Mouse (Mus musculus) stomach, embryonic 16.5 days (tissue): Measurements from ENCODE around the gene Fxyd1. TPM values are rescaled to one million over a fixed set of nuclear protein-coding genes. Genes with fewer than 3 reads are reported as not detected.

Experiments
- ATAC-seq: fragments of 200-750 bp; cut with Nextera tagmentation; 2 replicates; pipeline ENCODE4 v1.8.0; 2017; ENCODE audit warnings: moderate number of reproducible peaks, moderate TSS enrichment; ENCODE audit not compliant: insufficient read depth, low FRiP score
- H3K27ac ChIP-seq: fragments of 300-500 bp; sonication (generic); 2 replicates; pipeline ENCODE4 v1.5.1; 2014; ENCODE audit warnings: low read length
- H3K27me3 ChIP-seq: fragments of 300-500 bp; sonication (generic); 2 replicates; pipeline ENCODE4 v1.6.1; 2014; ENCODE audit warnings: low read length, control low read depth, mixed read lengths; ENCODE audit not compliant: control insufficient read depth, insufficient read depth
- H3K36me3 ChIP-seq: fragments of 300-500 bp; sonication (generic); 2 replicates; pipeline ENCODE4 v1.6.1; 2014; ENCODE audit warnings: low read length; ENCODE audit not compliant: control insufficient read depth, insufficient read depth
- H3K4me1 ChIP-seq: fragments of 300-500 bp; sonication (generic); 2 replicates; pipeline ENCODE4 v1.6.1; 2014; ENCODE audit warnings: low read length, control low read depth, mixed read lengths; ENCODE audit not compliant: control insufficient read depth, insufficient read depth
- H3K4me2 ChIP-seq: fragments of 300-500 bp; sonication (generic); 2 replicates; pipeline ENCODE4 v1.6.1; 2014; ENCODE audit warnings: low read depth, low read length, mixed read lengths
- H3K4me3 ChIP-seq: fragments of 300-500 bp; sonication (generic); replicated peaks from 2 replicates; pipeline ENCODE4 v1.5.1; 2014; ENCODE audit warnings: mild to moderate bottlenecking, low read length
- H3K9ac ChIP-seq: fragments of 300-500 bp; sonication (generic); 2 replicates; pipeline ENCODE4 v1.6.1; 2014; ENCODE audit warnings: low read length
- H3K9me3 ChIP-seq: fragments of 300-500 bp; sonication (generic); replicated peaks from 2 replicates; pipeline ENCODE4 v1.6.1; 2016; ENCODE audit warnings: low read length, control low read depth; ENCODE audit not compliant: control insufficient read depth
- WGBS: fragments of 180-500 bp; shearing (Covaris S2); extraction: QIAGEN DNeasy Blood & Tissue Kit; methylation state at CpG from one replicate; pipeline ENCODE4 v1.1.7; 2014; 5-methylcytosine and 5-hydroxymethylcytosine counted together
- polyA plus RNA-seq: library from polyadenylated mRNA; unstranded; fragments of >200 nt; fragmentation: Nextera tagmentation; extraction: Ambion mirVana; gene quantifications from 2 replicates; pipeline ENCODE4 v1.2.1, GENCODE M21; 2015

Fxyd1 gene
- polyA plus RNA-seq, 1 experiment from 2014 or later, result 129 TPM

DNA sequence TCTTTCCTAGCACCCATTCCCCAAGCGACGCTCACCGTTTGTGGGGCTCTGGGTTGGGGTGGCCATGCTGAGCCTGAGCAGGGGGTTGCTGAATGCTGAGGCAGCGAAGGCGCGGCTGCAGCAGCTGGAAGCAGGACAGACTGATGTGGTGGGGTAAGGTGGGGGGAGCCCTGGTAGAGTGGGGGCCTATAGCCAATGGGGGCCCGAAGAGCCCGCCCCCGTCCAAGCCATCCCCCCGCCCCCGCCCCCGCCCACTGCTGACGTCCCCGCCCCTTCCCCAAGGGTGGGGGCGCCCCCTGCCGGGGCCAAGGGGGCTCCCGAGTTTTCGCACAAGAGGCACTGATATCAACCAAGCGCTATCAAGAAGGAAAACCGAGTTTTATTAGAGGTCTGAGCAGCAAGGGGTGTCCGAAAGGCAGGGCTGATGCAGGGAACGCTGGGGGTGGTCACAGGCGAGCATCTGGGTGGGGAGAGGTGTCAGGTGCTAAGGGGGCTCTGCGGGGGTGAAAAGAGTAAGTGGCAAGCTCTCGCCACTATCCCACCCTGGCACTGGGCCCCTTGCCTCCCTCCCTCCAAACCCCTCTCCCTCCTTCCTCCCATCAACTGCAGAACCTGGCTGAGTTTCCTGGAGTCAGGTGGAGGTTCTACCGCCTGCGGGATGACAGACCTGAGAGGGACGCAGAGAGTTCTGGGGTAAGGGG is 5.5 kb downstream of the Fxyd1 start, which contains the start of gene Fxyd7:
Gene Fxyd7 (minus strand): TSS at position 147 of the 701 bp plus-strand sequence.
- H3K27me3 ChIP-seq, result peaks cover 45% of the 10 kb centered on the region
- H3K4me1 ChIP-seq, result peaks cover 37% of the 10 kb centered on the region

DNA sequence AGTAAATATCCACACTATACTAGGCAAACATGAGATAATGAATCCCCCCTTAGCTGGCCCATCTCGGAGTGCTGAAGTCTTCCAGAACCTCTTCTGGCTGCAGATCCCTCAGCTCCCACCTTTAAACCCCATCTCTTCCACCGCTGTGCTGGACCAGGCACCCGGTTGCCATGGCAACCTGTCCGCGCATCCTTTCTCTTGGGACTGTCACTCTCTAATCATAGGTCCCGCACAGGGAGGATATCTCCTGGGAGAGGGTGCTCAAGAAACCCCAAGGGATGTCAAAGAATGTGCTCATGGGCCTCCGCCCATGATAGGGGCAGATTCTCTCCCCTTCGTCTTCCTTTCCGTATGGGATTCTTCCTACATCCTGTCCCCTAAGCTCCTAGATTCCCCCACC is 6.1 kb downstream of the Fxyd1 start:
- H3K4me1 ChIP-seq, result peaks cover 37% of the 10 kb centered on the region
- H3K4me2 ChIP-seq, result peak overlapping the region; percentile 51
- peak overlapping the region; percentile 42; the same call in 1 of the 2 replicates for H3K9ac ChIP-seq
- H3K4me3 ChIP-seq, result peak overlapping the region; percentile 33
- H3K9me3 ChIP-seq, result no peaks in the 10 kb centered on the region
- no peak overlapping the region for H3K27ac ChIP-seq
- WGBS, result 5% methylated on average over 9 of the region's 9 CpGs
- peaks cover 45% of the 10 kb centered on the region for H3K27me3 ChIP-seq
- no peak for ATAC-seq
- no peaks in the 10 kb centered on the region for H3K36me3 ChIP-seq

More for the DNA sequence above, 5.5 kb downstream of the Fxyd1 start, which contains the start of gene Fxyd7:
- H3K9ac ChIP-seq, result peak within 1 kb of the TSS; percentile 42
- H3K27ac ChIP-seq, result no peak within 1 kb of the TSS
- 4% methylated on average over 27 of the region's 28 CpGs for WGBS
- H3K9me3 ChIP-seq, result no peaks in the 10 kb centered on the region
- no peaks in the 10 kb centered on the region for H3K36me3 ChIP-seq
- H3K4me2 ChIP-seq, result peak within 1 kb of the TSS; percentile 51
- ATAC-seq, result no peak
- H3K4me3 ChIP-seq, result peak within 1 kb of the TSS; percentile 33

DNA sequence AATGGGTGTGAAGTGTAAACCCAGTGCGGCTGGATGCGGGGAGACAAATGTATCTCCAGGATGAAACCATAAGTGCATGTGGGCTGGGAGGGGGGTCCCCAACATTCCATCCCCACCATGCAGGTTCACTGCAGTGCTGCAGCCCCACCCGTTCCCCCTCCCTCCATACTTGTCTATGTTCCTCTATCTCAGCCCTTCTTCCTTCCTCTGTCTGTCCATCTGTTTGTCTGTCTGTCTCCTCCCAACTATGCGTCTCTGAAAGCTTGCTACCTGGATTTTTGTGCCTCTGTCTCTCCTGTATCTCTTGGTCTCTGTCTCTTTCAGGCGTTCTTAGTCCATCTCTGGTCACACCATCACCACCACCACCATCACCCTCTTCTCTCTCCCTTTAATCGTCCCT is 6.5 kb downstream of the Fxyd1 start:
- WGBS, result 4% methylated on average over 6 of the region's 6 CpGs
- Histone ChIP-seq H3K9me3 (no peaks in the 10 kb centered on the region), H3K27me3 (peaks cover 45% of the 10 kb centered on the region), H3K4me3 (peak overlapping the region; percentile 33), H3K27ac (no peak overlapping the region), H3K4me1 (peaks cover 37% of the 10 kb centered on the region), H3K36me3 (no peaks in the 10 kb centered on the region), H3K9ac (peak overlapping the region; percentile 33; the same call in 1 of the 2 replicates), H3K4me2 (peak overlapping the region; percentile 51)
- ATAC-seq, result no peak

DNA sequence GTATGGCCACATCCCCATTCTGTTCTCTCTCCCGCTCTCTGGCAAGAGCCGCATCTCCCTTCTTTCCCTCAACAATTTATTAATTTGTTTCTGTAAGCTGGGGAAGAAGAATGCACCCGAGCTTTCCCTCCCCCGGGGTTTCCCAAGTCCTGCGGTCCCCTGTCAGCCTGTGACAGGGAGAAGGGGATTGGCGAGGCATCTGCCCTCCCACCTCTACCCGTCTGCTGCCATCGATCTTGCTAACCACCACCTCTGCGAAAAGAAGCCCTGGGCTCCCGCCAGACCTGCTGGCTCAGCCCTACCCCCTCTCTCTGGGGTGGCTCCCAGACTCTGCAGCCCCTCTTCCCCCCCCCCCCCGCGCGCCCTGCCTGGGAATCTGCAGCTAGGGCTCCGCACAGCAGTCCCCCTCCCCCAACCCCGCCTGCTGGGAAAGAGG is 7.1 kb downstream of the Fxyd1 start:
- WGBS, result 3% methylated on average over 12 of the region's 15 CpGs
- H3K4me3 ChIP-seq, result peak overlapping the region; percentile 33
- peaks cover 45% of the 10 kb centered on the region for H3K27me3 ChIP-seq
- peak overlapping the region; percentile 33; the same call in 1 of the 2 replicates for H3K9ac ChIP-seq
- H3K4me2 ChIP-seq, result peak overlapping the region; percentile 51
- ATAC-seq, result no peak
- H3K36me3 ChIP-seq, result no peaks in the 10 kb centered on the region
- no peaks in the 10 kb centered on the region for H3K9me3 ChIP-seq
- peaks cover 37% of the 10 kb centered on the region for H3K4me1 ChIP-seq
- no peak overlapping the region for H3K27ac ChIP-seq

DNA sequence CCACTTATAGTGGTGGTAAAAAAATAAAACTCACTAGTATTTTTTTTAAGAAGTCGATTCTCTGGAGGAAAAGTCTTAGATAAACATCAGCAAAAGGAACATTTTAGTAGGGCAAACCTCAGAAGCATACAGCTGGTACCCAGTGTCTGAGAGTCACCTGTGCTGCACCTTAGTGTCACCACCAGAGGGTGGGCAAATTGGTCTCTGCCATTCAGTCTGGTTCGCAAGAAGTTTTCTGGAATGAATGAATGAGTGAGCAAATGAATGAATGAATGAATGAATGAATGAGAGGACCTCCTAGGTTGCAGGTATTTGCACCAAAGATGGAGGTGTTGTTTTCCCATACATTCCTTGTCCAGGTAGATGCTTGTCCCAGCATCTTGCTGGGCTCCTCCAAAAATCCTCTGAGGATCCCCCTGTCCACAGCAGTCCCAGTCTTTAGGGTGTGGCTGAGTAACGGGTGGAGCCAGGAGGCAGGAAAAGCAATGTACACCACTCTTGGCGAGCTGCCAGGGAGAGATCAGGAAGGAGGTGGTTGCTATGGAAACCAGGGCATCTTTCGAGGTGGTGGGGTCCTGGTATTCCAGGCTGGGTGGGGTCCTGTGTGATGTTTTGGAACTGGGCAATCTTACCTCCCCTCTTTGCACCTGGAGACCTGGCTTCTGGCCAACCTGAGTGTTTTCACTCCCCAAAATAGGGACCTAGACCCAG is 7.7 kb downstream of the Fxyd1 start:
- H3K27me3 ChIP-seq, result peaks cover 45% of the 10 kb centered on the region
- H3K9ac ChIP-seq, result no peak overlapping the region
- no peaks in the 10 kb centered on the region for H3K9me3 ChIP-seq
- WGBS, result 14% methylated on average over 5 of the region's 5 CpGs
- no peak overlapping the region for H3K27ac ChIP-seq
- peak overlapping the region; percentile 33; the same call in 1 of the 2 replicates for H3K4me3 ChIP-seq
- peak overlapping the region; percentile 51 for H3K4me2 ChIP-seq
- no peaks in the 10 kb centered on the region for H3K36me3 ChIP-seq
- no peak for ATAC-seq
- peaks cover 34% of the 10 kb centered on the region for H3K4me1 ChIP-seq

DNA sequence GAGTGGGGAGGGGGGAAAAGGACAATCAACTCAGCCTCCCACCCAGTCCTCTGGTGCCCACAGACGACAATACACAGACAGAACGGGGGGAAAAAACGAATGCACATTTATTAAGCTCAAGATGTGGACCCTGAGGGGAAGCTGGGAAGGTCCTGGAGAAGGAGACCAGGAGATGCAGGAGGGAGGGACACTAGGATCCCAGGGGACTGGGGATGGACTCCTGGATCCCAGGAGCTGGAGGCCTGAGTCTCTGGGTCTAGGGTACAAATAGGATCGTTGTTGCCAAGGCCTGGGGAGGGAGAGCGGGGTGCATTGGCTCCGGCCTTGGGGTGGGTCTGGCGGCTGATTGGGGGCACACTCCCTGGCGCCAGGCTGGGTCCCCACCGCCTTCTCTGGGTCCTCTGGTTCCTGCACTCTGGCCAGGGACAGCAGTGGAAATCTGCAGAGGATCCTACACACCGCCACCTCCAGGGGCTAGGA is 14.5 kb downstream of the Fxyd1 start, which contains the start of gene Fxyd5:
Gene Fxyd5 (minus strand): TSS at position 51 of the 480 bp plus-strand sequence.
- Histone ChIP-seq H3K4me1 (peaks cover 11% of the 10 kb centered on the region; the same call in 1 of the 2 replicates), H3K36me3 (no peaks in the 10 kb centered on the region), H3K4me3 (peak within 1 kb of the TSS; percentile 42), H3K27me3 (peaks cover 3% of the 10 kb centered on the region; the same call in 1 of the 2 replicates), H3K9me3 (no peaks in the 10 kb centered on the region), H3K4me2 (peak within 1 kb of the TSS; percentile 61), H3K27ac (peak within 1 kb of the TSS; percentile 37), H3K9ac (peak within 1 kb of the TSS; percentile 60)
- 43% methylated on average over 10 of the region's 10 CpGs for WGBS
- ATAC-seq, result no peak

DNA sequence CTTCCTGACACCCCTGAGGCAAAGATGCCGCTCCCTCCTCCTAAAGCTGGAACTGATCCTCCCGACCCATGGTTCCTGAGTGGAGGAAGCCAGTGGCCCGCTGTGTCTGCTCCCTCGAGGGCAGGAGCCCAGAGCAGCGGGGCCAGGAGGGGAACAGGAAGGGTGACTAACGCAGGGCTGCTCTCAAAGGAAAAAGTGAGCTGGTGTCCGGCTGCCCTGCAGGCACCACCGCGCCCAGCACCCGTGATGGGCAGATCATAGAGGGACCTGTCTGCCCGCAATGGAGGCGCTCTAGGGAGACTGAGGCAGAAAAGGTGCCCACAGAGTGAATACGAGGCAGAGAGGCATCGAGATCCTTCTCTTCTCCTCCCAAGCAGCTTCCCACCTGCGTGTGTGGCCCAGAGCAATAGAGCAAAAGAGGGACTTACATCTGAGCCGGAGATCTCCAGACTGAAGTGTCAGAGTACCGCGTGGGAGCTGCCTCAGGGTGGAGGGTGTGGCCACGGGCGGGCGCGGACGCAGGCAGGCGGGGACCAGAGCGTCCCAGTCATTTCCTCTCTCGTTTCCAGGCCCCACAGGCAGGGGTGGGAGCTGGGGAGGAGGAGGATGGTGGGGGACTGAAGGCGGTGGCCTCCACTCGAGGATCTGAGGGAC is 15.2 kb downstream of the Fxyd1 start:
- peak overlapping the region; percentile 37 for H3K27ac ChIP-seq
- peak overlapping the region; percentile 61 for H3K4me2 ChIP-seq
- H3K9me3 ChIP-seq, result no peaks in the 10 kb centered on the region
- peaks cover 3% of the 10 kb centered on the region; the same call in 1 of the 2 replicates for H3K27me3 ChIP-seq
- peak; percentile 54; the same call in 1 of the 2 replicates for ATAC-seq
- peaks cover 11% of the 10 kb centered on the region; the same call in 1 of the 2 replicates for H3K4me1 ChIP-seq
- H3K9ac ChIP-seq, result peak overlapping the region; percentile 60
- no peaks in the 10 kb centered on the region for H3K36me3 ChIP-seq
- WGBS, result 5% methylated on average over 28 of the region's 28 CpGs
- peak overlapping the region; percentile 42 for H3K4me3 ChIP-seq

DNA sequence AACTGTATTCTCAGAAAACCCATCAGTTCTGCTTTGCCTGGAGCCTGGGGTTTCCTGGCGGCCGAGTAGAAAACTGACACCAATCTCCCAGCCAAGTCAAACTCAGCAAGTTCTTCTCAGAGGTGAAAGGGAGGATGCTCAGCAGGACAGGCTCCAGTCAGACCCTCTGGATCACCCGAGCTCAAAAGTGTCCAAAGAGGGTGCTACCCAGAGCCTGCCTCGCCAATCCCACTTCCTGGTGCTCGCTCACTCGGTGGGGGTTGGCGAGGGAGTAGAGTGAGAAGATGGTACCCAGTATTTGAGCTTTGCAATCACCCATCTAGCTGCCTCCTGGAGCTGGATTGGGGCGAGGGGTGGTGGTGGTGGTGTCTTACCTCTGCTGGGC is 16.0 kb downstream of the Fxyd1 start:
- Histone ChIP-seq H3K4me2 (peak overlapping the region; percentile 61; the same call in 1 of the 2 replicates), H3K9me3 (no peaks in the 10 kb centered on the region), H3K27ac (no peak overlapping the region), H3K4me3 (peak overlapping the region; percentile 42), H3K9ac (peak overlapping the region; percentile 60), H3K27me3 (peaks cover 3% of the 10 kb centered on the region; the same call in 1 of the 2 replicates), H3K4me1 (peaks cover 11% of the 10 kb centered on the region; the same call in 1 of the 2 replicates), H3K36me3 (no peaks in the 10 kb centered on the region)
- no peak for ATAC-seq
- 53% methylated on average over 8 of the region's 8 CpGs for WGBS
